Mouse (Mus musculus) heart, postnatal 10 days (tissue): ENCODE measurements around the gene Ifit1. TPM values are rescaled to one million over a fixed set of nuclear protein-coding genes. Genes with fewer than 3 reads are reported as not detected.

Experiments
- DNase-seq, 2 experiments: peaks; one replicate each; pipeline ENCODE4 v3.0.0; 2021
- intact Hi-C: fragments of 180-260 bp; cut with DNase I; formaldehyde crosslinking; loops from one replicate; pipeline ENCODE4 v1.15.1; 2025
- total RNA-seq, 2 experiments: library from RNA; stranded (reverse); gene quantifications; 2 replicates each; pipeline ENCODE4 v1.2.3; 2021

The Ifit1 gene
- total RNA-seq, 2 experiments from 2014 or later: 0.12 to 0.62 TPM

DNA sequence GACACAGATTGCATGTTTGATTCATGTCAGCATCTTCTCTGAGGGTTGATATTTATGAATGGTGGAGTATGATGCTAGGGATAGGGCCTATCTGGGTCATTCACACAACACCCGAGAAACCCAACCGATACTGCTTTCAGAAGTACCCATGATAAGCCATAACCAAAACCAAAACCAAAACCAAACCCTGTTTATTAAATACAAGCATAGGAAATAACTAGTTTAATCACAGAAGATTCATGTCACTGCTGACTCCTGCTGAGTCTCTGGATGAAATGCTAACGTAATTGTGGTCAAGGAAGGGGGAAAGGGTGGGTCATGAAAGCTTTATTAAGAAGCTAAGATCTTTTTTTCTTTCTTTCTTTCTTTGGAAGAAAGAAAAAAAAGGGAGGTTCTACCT lies 9.6 kb downstream of the Ifit1 start:
- intact Hi-C loops: no loop called here
- no peak for DNase-seq

DNA sequence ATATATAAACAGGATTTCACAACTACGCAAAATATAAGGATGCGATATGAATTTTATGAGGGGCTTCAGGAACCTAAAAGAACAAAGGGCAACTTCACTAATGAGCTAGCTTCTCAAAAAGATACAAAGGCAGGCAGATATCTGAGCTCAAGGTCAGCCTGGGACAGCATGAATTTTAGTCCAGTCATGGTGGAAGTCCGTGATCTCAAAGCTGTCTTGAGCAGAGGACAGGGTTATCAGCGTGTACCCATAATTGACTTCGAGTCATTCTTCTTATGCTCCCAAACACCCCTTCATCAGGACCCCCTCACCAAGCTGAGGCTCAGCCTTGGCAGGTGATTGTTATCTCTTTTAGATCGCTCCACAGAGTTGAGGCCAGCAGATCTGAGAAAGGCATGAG lies 10.3 kb downstream of the Ifit1 start:
- intact Hi-C loops: no loop called here
- DNase-seq: no peak

DNA sequence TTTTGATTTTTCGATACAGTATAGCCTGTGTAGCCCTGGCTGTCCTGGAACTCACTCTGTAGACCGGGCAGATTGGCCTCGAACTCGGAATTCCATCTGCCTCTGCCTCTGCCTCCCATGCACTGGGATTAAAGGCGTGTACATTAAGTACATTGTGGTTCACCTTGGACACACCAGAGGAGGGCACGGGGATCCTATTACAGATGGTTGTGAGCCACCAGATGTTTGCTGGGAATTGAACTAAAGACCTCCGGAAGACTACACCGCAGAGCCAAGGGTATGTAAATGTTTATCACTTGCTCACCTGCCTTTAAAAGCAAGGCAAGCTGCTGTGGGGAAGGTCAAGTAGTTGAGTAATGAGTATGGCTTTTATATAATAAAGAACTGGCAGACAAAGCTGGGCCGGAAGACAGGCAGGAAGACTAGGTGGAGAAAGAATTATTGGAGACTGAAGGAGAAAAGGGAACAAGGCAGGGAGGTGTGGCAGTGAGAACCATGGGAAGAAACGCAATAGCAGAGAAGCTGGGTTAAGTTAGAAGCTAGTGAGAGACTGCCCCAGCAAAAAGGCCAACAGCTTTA lies 14.6 kb downstream of the Ifit1 start:
- DNase-seq: no peak
- intact Hi-C loops: no loop called here

DNA sequence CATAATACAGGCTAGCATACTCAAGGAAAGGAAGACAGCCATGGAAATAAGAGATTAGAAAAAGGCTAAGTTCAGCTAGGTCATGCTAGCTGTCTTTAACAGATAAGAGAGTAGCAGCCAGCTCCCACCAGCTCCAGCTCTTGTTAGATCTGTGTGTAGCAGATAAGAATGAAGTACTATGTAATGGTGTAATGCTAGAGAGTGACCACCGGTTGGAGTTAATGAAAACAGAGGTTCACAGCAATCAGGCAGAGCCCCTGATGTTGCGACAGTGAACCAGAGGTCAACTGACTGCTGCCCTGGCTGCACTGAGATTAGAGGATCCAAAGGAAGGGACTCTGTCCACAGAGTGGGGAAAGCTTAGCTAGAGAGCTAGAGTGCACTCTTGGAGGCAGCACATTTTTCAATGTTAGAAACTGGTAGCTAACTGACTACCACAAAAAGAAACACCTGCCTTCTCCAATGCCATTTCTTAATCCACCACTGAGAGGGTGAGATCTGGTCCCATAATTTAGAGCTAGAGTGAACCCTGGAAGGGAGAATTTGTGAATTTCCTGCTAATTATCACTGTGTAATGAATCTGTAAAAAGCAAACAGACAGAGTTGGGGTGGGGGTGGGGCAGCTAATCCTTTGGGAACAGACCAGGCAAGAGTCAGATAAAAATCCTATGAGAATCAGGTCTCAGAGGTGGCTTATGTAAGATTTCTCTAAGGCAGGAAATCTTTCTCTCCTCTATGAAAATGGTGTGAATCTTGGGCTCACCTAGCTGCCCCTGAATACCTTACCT lies 16.0 kb downstream of the Ifit1 start:
- DNase-seq: no peak
- intact Hi-C loops: no loop called here

DNA sequence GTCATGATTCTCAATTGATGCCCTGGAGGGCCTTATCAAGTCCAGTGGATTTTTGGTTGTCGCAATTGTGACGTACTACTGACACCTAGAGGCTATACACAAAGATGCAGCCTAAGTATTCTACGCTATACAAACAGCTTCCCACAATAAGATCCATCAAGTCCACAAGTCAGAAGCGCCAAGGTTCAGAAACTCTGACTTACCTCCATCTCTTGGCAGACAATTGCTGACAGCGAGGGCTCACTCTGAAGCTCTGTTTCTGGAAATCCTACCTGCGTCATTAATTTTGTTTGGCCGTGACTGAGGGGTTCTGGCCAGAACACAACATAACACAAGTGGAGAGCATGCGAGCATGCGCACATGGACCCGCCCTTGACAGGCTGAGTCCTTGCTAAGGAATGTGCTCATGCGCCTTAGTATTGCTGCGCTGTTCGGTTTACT lies 21.4 kb downstream of the Ifit1 start:
- intact Hi-C loops: loop anchor here (1.0 to 5.0 kb wide), 2 partner anchors 328 to 420 kb away; no protein-coding TSS in a partner anchor
- DNase-seq: peak; percentile 77 to 79

DNA sequence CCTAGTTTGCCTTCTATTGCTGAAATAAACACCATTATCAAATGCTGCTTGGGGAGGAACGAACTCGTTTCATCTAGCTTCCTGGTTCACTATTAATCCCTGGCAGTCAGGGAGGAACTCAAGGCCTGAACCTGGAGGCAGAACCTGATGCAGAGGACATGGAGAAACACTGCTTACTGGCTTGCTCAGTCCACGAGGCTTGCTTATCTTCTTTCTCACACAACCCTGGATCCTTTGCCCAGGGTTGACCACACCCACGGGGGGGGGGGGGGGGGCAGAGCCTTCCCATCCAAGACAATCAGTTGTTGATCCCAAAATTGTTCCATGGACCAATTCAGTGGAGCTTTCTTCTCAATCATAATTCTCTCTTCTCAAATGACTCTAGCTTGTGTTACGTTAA lies 22.1 kb downstream of the Ifit1 start:
- DNase-seq: peak in 1 of 2 experiments; percentile 10
- intact Hi-C loops: loop anchor here (1.0 to 5.0 kb wide), 2 partner anchors 328 to 420 kb away; no protein-coding TSS in a partner anchor

DNA sequence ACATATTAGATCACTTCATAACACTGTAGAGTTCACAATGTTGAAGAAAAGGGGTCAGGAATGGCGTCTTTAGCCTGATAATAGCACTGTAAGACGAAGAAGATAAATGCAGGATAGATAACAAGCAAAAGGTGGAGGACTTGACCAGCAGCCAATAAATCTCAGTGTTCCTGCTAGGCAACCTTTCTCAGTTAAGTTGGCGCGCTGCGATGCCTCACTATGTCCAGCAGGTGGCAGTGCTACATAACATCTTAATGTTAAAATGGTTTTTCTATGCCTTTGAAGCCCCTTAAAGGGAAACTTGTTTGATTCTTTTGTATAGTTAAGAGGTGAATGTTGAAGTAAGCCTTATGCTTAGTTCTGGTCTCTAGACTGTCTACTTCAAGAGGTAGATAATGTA lies 25.5 kb downstream of the Ifit1 start:
- DNase-seq: peak; percentile 72 to 84
- intact Hi-C loops: loop anchor here (1.0 to 5.0 kb wide), 2 partner anchors 106 to 211 kb away; partner anchors contain the start of gene Pank1

DNA sequence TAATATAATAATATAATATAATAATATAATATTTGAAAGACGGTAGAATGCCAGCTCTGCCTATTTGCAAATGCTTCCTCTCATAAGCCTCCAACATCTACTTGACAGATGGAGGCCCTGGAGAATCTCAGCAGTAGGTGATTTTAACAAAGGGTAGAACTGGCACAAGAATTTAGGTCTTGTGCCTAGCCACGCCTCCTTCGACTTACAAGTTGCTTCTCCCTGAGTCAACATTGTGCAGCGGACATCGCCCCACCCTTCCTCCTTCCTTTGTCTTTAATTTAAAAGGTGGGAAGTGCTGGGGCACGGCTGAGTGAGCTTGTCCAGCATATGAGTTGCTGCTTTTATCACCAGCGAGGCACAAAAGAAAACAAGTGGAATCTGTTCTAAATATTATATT lies 32.8 kb downstream of the Ifit1 start:
- intact Hi-C loops: loop anchor here (5.0 kb wide), 1 partner anchor 1409 kb away; the partner anchor contains the start of gene Rpp30
- DNase-seq: peak; percentile 28 to 33

DNA sequence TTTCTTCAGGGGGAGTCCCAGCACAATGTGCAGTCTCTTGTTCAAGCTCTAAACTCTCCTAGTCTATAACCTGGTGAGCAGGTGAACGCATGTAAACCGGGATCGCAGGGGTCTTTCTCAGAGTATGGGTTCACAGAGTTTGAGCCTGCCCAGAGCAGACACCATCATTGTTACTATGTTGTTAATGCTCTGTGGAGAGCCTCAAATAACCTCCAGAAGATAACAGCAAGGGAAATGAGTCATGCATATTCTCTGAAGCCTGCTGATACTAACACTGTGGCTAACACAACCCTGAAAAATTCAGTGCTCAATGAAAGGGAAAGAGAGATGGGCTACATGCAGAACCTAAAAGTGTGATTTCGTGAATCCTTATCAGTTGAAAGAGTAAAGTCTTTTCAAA lies 37.8 kb downstream of the Ifit1 start:
- DNase-seq: no peak
- intact Hi-C loops: no loop called here

DNA sequence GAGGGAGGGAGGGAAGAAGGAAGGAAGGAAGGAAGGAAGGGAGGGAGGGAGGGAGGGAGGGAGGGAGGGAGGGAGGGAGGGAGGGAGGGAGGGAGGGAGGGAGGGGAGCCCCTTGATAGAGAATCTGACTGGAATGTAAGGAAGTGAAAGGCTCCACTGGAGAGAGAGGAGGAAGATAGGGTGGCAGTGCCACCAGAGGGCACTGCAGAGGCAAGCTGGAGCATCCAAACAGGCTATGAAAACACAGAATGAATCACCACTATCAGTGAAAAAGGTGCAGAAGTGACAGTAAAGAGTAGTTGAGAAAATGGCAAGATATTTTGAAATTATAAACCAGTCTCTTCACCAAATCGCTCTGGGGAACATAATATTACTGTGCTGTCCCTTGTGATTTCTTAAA lies 44.2 kb downstream of the Ifit1 start:
- intact Hi-C loops: no loop called here
- DNase-seq: peak; percentile 31 to 37

DNA sequence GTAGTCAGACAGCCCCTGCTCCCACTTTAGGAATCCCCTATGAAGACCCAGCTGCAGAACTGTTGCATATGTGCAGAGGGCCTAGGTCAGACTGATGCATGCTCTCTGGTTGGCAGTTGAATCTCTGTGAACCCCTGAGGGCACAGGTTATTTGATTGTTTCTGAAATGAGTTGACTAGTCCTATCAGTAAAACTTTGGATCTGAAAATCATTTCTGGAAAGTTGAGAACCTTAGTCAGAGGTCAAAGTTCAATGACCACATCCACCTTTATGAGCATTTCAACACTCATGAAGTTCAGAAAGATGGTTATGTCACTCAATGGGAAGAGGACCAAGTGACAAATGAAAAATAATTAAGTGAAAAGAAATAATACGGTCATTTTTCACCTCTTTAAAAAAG lies 44.9 kb downstream of the Ifit1 start:
- intact Hi-C loops: no loop called here
- no peak for DNase-seq

DNA sequence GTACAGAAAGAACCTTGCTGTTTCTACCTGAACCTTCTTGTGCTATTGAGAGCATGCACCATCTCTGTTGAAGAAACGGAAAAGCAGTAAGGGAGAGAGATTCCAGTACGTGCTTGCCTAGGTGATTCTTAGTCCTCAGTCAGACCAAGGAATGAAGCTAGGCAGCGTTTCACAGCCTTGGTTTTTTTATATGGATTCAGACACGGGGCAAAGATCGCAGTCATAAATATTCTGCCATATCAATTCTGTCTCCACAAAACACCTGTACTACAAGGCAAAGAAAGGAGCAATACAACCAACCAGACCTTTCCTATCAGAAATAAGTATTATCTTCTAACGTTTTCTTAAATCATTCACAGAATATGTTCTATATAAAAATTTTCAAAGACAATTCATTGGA lies 50.7 kb downstream of the Ifit1 start:
- DNase-seq: no peak
- intact Hi-C loops: no loop called here

DNA sequence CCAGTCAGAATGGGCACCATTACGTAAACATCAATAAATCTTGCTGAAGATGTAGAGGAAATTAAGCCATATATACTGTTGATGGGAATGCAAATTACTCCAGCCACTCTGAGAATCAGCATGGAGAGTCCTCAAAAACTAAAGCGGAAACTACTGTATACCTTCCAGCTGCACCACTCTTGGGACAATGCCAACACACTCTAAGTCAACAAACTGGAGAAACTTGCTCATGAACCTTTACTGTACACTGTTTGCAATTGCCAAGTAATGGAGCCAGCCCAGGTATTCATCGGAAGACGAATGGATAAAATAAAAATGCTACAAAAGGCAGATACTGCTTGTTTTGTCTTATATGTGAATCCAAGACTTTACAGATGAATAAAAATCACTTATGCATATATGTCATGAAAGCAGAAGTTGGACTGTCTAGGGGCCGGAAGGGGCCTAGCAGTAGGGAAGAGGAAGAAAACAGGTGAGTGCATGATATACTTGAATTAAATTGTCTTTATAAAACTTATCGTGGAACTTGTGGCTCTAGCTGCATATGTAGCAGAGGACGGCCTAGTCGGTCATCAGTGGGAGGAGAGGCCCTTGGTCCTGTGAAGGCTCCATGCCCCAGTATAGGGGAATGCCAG lies 55.8 kb downstream of the Ifit1 start:
- DNase-seq: no peak
- intact Hi-C loops: loop anchor here (5.0 kb wide), 1 partner anchor 51 kb away; the partner anchor contains the start of gene Slc16a12

DNA sequence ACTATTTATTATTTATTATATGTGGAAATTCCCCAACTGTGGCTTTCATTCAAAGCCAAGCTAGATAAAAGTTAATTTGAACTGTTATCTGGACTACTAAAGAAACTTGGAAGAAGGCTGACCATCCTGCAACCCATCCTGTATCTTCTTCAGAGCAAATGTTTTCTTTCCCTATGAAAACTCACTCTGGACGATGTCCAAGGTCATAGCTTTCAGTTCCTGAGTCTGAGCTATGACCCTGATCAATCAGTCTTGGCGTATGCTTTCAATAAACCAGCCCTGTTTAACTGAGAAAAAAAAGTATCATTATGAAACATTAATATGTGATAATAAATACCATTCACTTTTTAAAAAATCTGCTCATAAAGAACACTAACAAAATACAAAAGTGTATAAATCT lies 56.8 kb downstream of the Ifit1 start:
- DNase-seq: no peak
- intact Hi-C loops: loop anchor here (5.0 kb wide), 1 partner anchor 50 kb away; the partner anchor contains the start of gene Slc16a12

DNA sequence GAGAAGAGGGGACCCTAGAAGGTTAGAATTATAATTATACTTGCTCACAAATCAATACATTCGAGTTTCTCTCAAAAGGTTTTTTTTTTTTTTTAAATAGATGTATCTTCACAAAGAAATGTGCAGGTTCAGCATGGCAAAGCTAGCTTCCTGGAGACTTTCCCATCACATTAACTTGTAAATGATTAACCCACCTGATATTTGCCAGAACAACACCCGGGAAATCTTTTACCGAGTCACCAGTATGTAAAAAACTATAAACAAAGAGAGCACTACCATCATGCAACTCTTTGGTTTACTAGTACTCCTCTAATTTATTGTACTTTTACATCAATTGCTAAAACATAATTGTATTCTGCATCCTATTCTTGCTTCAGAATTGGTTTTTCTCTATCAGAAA lies 57.8 kb downstream of the Ifit1 start:
- intact Hi-C loops: loop anchor here (5.0 kb wide), 1 partner anchor 49 kb away; the partner anchor contains the start of gene Slc16a12
- no peak for DNase-seq

DNA sequence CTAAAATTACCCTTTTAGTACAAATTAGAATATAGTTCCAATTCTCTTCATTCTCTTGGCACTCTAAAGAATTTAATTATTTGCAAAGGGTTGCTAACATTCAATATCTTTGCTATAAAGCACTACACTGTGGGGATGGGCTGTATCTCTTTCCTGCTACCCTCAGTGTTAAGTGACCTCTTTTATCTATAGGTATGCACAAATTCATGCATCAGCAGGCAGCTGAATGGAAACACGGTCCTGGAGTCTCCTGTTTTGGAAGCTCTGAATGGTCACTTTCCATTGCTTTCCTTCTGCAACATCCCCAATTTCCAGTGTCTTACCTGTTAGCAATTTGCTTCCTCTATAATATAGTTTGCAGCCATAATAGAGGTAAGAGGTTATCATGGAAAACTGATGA lies 58.2 kb downstream of the Ifit1 start:
- intact Hi-C loops: loop anchor here (5.0 kb wide), 1 partner anchor 48 kb away; the partner anchor contains the start of gene Slc16a12

DNA sequence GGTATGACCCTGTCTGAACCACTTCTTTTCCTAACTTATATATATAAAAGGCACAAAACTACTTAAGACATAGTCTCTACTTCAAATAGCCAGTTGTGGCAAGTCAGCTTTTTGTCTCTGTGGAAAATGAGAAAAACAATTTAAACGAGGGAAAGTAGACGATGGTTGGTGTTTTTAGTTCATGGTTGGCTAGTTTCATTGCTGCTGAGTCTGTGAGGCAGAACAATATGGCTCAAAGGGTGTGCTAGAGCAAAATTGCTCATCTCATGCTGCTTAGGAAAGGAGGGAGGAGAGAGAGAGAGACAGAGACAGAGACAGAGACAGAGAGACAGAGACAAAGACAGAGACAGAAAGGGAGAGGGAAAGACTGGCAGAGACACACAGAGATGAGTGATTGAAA lies 58.6 kb downstream of the Ifit1 start:
- intact Hi-C loops: loop anchor here (5.0 kb wide), 1 partner anchor 48 kb away; the partner anchor contains the start of gene Slc16a12
- DNase-seq: no peak

More for the DNA sequence above, 58.2 kb downstream of the Ifit1 start:
- no peak for DNase-seq
